Mouse (Mus musculus): ENCODE data around the gene Gm6509.
"Not testable (repeated sequence)": the region's sequence is repeated elsewhere in the genome, so short reads cannot be mapped to it uniquely, and the experiment has no call there.

Gene Gm6509

DNA sequence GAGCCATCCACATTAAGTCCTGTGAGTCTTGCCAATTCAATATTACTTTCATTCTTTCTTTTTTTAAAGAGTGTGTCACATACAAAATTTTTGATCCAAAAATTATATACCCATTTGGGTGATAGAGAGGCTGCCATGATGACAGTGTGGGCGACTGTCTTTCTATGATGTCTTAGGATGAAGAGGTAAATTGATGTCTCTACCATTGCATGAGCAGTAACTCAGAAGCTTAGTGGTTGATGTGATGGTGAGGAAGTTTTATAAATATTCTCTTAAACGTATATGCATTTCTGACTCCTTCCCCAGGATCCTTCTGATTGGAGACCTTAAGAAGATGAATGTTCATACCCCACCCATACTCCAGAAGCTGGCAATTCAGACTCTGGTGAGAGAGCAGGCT lies at the start of gene Gm6509:
TSS of gene Gm6509 (plus strand) at position 301 of the 400 bp plus-strand sequence.
- DNase-seq (ENCODE audit: low spot score in 2 of 2), result not testable (repeated sequence)

DNA sequence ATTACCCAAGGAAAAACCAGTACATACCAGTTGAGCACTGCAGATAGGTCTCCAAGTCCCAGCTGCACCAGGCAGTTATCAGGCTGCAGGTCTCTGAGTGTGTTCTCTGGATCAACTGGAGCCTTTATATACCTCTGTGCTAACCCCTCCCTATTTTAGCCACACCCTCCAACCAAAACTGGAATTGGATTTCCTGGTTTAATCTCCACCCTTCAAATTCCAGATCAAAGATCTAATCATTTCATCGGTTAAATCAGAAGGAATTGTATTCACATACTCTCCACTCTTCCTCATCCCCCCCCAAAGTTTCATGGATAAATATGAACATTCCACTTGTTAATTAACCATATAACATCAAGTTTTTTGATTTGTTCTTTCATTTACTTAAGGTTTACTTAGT lies 7.5 kb upstream of the Gm6509 start, which contains the start of gene Gm3147:
TSS of gene Gm3147 (minus strand) at position 101 of the 400 bp plus-strand sequence.
- DNase-seq (ENCODE audit: low spot score in 2 of 2), result not testable (repeated sequence)

- not testable (repeated sequence) for DNase-seq (ENCODE audit: low spot score in 2 of 2)
Observed at GRCm38 (mm10) chr5:94648082-94648481, 24.3 kb downstream of the Gm6509 start, which contains the start of gene Gm6205. TSS of gene Gm6205 (plus strand) at chr5:94648382.

Data from frontal cortex, postnatal 25 days (tissue).